Mouse (Mus musculus): ENCODE data around the gene Tgfbr1. TPM values are rescaled to one million over a fixed set of nuclear protein-coding genes. Genes with fewer than 3 reads are reported as not detected.

Tgfbr1 gene
- total RNA-seq, 1 experiment from 2014 or later: 26.1 TPM

DNA sequence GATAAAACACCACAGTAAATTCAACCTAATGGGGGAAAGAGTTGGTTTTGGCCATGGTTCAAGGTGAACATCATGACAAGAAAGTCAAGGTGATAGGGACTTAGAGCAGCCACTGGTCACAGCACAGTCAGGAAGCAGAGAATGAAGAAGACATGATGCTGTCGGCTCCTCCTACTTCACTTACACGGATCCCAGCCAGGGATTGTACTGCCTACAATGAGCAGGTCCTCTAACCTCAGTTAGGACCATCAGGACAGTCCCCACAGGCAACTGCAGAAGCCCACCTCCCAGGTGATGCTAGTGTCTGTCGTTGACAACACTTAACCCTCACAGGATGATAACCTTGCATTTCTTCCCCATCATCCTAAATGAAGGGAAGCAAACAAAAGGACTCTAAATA lies 64.8 kb downstream of the Tgfbr1 start:
- ATAC-seq (replicated peaks; ENCODE audit: low read depth, poor library complexity, severe bottlenecking): no peak

- ATAC-seq (replicated peaks; ENCODE audit: low read depth, poor library complexity, severe bottlenecking): no peak
Observed at GRCm38 (mm10) chr4:47419268-47419973, 66.4 kb downstream of the Tgfbr1 start.

- 0 out of 2 replicates have a peak, but pooled peaks have one; percentile 20 for ATAC-seq (replicated peaks; ENCODE audit: low read depth, poor library complexity, severe bottlenecking)
Observed at GRCm38 (mm10) chr4:47420191-47420590, 67.2 kb downstream of the Tgfbr1 start.

GRCm38 (mm10) chr4:47422194-47422593 lies 69.2 kb downstream of the Tgfbr1 start:
- peak; percentile 48 for ATAC-seq (replicated peaks; ENCODE audit: low read depth, poor library complexity, severe bottlenecking)

DNA sequence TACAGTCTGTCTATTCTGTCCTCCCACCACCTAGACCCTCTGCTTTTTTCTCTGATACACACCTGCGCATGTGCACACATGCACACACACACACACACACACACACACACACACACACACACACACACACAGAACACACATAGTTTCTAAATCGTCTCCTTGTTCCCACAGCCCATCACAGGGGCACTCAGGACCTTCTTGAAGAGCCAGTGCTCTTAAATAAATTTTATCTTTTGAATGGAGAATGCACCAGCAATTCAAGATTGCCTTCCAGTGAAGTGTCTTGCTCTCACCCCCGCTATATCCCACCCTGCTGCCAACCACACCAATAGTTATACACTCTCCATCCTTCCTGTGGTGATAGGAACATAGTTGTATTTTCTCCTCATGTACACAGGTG lies 69.9 kb downstream of the Tgfbr1 start:
- no peak for ATAC-seq (replicated peaks; ENCODE audit: low read depth, poor library complexity, severe bottlenecking)

GRCm38 (mm10) chr4:47424376-47424775 lies 71.4 kb downstream of the Tgfbr1 start:
- ATAC-seq (replicated peaks; ENCODE audit: low read depth, poor library complexity, severe bottlenecking): no peak

DNA sequence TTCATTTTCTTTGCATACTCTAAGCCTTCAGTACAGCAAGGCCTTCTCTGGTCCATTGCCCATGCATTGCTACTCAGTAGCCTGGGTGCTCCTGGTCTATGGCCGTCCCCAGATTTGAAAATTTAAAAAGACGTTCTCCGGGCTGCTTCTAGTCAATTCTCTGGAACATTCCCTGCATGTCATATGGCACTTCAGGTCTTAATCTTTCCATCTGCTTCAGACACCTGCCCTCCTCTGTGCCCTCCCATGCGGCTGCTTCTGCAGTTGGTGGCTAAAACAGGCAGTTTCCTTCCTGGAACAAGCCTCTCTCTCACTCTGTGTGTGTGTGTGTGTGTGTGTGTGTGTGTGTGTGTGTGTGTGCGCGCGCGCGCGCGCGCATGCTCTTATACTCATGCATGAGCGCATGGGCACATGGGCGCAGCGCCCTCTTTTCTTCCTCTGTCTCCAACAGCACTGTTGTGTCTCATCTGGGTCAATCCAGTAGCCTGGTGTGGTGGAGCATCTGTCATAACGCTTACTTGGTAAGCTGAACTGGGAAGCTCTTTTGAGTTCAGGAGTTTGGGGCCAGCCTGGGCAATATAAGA lies 72.3 kb downstream of the Tgfbr1 start:
- peak; percentile 29 for ATAC-seq (replicated peaks; ENCODE audit: low read depth, poor library complexity, severe bottlenecking)

GRCm38 (mm10) chr4:47427606-47428005 lies 74.6 kb downstream of the Tgfbr1 start:
- no peak for ATAC-seq (replicated peaks; ENCODE audit: low read depth, poor library complexity, severe bottlenecking)

GRCm38 (mm10) chr4:47430557-47430956 lies 77.5 kb downstream of the Tgfbr1 start:
- ATAC-seq (replicated peaks; ENCODE audit: low read depth, poor library complexity, severe bottlenecking): no peak

GRCm38 (mm10) chr4:47431081-47431480 lies 78.1 kb downstream of the Tgfbr1 start:
- no peak for ATAC-seq (replicated peaks; ENCODE audit: low read depth, poor library complexity, severe bottlenecking)

GRCm38 (mm10) chr4:47432766-47433165 lies 79.7 kb downstream of the Tgfbr1 start:
- no peak for ATAC-seq (replicated peaks; ENCODE audit: low read depth, poor library complexity, severe bottlenecking)

GRCm38 (mm10) chr4:47435131-47435530 lies 82.1 kb downstream of the Tgfbr1 start:
- no peak for ATAC-seq (replicated peaks; ENCODE audit: low read depth, poor library complexity, severe bottlenecking)

DNA sequence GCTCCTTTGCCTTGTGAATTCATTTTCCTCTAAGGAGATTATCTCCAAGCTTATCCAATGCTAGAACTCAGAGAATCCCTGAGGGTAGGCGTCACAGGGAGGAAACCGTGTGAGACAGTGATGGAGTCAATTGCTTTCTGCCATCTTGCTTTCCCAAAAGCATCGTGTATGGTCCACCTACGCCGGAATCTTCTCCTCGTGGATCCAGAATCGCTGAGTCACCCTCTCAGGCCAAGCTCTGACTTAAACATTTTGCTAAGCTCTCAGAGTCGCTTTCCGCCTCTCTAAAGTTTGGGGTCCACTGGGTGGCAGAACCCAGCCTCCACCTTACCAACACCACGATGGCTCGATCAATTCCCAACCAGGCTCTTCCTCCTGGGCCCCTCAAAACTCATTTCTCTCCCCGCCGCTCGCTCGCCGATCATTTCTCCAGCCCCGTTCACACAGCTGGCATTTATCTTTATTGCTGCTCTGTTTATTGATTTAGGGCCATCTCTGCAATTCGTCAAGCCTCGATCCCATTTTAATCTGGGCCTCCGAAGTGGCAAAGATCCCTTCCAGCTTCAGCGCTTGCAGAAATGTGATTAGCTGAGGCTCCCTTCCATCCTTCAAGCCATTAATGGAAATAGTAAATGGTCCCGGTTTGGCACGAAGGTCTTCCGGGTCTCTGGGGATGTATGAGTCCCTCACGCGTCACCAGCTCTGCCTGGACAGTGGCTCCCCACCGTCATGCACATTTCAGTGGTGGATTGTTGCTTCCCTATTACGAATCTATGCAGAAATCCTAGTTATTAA lies 82.7 kb downstream of the Tgfbr1 start:
- ATAC-seq (replicated peaks; ENCODE audit: low read depth, poor library complexity, severe bottlenecking): no peak

DNA sequence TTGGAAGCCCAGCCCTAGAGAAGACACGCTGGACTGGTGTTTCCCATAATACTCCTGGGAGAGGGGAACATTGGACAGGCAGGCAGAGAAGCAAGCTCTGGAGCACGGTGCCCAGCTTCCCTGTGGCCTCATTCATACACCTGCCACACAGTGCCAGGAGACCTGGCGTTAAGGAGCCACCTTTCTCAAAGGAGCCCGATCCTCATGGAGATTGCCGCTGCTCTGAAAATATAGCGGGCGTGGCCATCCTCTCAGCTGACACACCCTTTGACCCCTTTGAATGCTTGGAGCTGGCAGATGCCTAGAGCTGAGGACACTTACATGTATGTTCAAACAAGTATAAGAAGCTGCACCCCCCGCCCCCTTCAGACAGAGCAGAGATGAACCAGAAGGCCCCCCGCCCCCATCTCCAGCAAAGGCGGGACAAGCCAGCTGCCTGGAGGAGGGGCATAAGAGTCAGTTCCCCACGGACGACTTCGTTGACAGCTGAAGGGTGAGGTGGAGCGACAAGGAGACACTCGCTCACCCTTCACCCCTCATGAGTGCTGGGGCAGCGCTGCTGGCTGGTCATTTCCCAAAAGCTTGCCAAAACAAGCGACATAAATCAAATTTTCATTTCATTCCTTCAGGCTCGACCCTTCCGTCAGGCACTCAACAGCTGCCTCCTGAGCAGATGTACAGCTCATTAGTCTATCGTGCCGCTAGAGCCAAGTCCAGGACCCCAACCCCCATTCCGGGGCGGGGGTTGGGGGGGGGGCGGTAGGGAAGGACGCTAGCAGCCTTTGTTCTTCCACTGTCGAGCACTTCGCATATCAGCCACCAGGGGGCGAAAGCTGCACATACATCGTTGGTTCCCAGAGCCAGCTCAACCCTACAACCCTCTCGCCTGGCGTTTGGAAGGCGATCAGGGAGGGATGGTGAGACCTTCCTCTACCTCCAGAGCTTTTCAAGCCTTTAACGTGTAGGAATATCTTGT lies 84.6 kb downstream of the Tgfbr1 start:
- peak; percentile 85 for ATAC-seq (replicated peaks; ENCODE audit: low read depth, poor library complexity, severe bottlenecking)

GRCm38 (mm10) chr4:47438956-47439355 lies 85.9 kb downstream of the Tgfbr1 start:
- no peak for ATAC-seq (replicated peaks; ENCODE audit: low read depth, poor library complexity, severe bottlenecking)

DNA sequence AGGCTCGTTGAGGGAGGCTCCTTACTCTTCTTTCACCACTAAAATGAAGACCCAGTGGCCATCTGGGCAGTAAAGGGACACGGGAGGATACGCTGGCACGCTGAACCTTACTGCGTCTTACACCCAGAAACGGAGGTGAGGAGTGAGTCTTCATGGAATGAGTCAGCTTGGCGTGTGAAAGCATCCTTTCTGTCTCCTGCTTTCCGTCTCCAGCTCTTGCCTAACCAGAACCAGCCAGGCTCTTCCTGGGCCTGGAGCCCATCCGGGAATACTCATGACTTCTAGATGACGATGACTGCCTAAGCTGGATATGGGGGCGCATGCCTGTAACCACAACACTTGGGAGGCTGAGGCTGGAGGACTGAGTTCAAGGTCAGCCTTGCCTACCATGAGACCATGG lies 87.9 kb downstream of the Tgfbr1 start:
- no peak for ATAC-seq (replicated peaks; ENCODE audit: low read depth, poor library complexity, severe bottlenecking)

GRCm38 (mm10) chr4:47448526-47448925 lies 95.5 kb downstream of the Tgfbr1 start:
- ATAC-seq (replicated peaks; ENCODE audit: low read depth, poor library complexity, severe bottlenecking): no peak

GRCm38 (mm10) chr4:47449116-47449515 lies 96.1 kb downstream of the Tgfbr1 start:
- no peak for ATAC-seq (replicated peaks; ENCODE audit: low read depth, poor library complexity, severe bottlenecking)

GRCm38 (mm10) chr4:47449586-47450522 lies 96.8 kb downstream of the Tgfbr1 start:
- ATAC-seq (replicated peaks; ENCODE audit: low read depth, poor library complexity, severe bottlenecking): no peak

Measured in common myeloid progenitor, adult 5-6 weeks (primary cell).